Mouse (Mus musculus) 3134 (cell line): ENCODE data around the gene Nol12.

Source experiments
- DNase-seq: peaks from one replicate; pipeline ENCODE4 v3.0.0-alpha.2; 2011; ENCODE audit warnings: low spot score; ENCODE audit not compliant: insufficient read length; ENCODE audit errors: extremely low read depth

Nol12 gene

GRCm38 (mm10) chr15:78916052-78916826 is 18.5 kb upstream of the Nol12 start:
- peak; percentile 57 for DNase-seq

GRCm38 (mm10) chr15:78918126-78918525 is 16.6 kb upstream of the Nol12 start:
- DNase-seq: no peak

DNA sequence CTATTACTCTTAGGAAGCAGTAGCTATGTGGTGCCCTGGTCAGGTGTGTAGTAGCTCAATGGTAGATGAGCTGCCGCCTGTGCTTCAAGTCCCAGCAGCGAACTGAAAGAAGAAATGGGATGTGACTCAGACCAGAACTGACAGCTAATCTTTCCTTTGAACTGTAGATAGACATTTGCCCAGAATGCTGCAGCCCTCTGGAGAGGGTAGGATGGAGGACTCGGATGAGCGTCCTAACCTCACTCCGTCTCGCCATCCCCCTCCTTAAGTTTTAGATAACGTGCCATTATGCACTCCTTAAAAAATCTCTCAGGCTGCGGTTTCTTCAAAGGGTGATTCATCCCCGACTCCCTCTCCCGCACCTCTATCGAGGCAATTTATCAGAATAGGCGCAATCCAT is 14.8 kb upstream of the Nol12 start:
- DNase-seq: no peak

DNA sequence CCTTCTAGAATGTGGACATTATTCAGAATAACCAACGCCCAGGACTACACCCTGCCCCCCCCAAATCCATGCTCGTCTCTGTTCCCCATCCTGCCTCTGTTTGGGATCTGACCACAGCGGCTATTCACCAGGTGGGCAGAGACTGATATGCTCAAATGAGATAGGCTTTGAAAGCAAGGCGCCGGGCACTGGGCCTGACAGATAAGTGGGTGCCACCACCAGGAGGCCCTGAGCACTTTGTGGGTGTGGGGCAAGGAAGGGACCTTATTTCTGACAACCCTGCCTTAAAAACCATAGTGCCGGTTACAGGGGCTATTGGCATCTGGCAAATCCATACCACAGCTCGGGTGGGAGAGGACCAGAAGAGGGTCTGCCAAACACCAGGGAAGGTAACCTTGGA is 12.0 kb upstream of the Nol12 start:
- no peak for DNase-seq

GRCm38 (mm10) chr15:78923585-78923984 is 11.1 kb upstream of the Nol12 start:
- no peak for DNase-seq

DNA sequence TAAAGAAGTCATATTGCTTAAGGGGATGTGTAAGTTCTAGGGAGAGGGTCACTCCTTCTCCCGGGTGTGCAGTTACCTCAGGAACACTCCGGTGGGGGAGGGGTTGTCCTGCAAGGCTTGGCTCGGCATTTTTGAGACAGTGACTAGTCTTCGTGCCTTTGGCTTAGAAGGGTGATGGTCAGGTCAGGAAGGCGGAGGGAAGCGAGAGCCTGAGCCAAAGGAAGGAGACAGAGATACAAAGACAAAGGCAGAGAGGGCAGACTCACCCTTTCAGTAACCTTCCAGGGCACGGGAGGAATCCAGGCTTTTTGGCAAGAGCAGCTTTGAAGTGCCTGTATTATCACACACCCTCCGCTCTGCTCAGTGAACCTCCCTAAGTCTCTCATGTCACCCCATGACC is 9.6 kb upstream of the Nol12 start:
- peak; percentile 56 for DNase-seq

DNA sequence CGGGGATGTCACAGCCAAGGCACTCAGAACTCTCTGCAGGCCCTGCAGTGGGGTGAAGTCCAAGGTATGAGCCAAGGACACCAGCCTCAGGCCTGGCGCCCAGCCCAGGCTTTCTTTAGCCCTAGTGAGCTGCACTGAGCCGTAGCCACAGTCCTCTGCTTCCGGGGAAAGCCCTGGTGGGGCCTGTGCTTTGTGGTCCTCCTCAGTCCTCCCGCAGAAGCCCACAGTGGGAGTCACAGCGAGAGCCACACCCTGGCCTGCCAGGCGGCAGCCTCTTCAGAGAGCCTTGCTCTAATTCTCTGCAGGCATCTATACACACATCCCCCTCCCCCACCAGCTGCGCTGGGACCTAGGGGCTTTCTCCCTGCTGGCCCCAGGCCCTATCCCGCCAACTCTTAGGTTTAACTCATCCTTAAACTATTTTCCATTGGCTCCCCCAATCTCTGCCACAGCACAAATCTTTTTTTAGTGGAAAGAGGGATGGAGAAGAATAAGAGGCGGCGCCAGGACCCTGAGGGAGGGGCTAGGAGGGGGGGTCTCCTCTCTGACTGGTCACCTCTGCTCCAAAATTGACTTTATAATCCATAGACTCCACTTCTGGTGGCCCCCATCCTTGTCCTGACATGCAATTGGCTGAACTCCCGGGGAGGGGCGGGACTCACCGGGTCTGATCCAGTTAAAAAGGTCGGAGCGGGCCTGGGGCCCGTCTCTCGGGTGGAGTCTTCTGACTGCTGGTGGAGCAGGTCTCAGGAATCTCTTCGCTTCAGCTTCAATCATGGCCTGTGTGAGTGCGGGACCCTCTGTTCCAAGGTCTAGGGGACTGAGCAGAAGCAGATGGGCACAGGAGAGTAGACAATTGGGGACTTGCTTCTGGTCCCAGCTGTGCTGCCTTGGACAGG is 8.5 kb upstream of the Nol12 start, which contains the start of gene Lgals1:
TSS of gene Lgals1 (plus strand) at position 705 of the 899 bp plus-strand sequence.
- DNase-seq: peak; percentile 95

DNA sequence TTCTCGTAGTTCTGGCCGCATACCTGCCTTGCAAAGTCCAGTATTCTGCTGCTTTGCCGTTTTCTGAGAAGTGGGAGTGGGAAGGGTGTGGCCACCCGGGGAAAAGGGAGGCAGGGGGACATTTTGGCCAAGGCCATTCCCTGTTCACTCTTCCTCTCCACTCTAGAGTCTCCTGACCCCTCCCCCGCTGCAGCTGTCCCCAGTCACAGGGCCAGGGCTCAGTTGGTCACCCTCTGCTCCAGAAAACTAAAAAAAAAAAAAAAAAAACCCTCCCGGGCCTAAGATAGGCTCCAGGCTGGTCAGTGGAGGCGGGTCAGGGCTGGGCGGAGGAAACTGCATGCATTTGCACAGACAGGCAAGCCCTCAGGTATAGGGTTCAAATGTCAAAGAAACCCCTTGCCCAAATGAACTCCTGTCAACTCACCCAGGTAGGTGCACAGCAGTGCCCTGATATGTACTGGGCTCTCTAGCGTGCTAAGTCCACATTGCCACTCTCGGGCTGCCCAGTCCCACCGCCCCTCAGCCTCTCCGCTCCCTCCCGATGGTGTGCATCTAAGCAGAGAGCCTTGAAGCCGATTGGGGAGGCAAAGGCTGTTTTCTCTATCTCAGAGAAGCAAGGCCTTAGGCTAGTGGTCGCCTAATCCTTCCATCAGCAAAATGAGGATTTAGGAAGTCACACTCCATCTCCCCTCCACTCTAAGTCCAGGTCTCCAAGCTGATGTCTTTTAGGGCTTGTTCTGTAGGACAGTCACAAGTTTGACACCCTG is 7.5 kb upstream of the Nol12 start:
- DNase-seq: peak; percentile 63

- peak; percentile 98 for DNase-seq
These were observed 6.8 kb upstream of the Nol12 start for GRCm38 (mm10) chr15:78927788-78928457.

- peak; percentile 36 for DNase-seq
These were observed 6.2 kb upstream of the Nol12 start for GRCm38 (mm10) chr15:78928539-78928938.

GRCm38 (mm10) chr15:78930192-78930706 is 4.5 kb upstream of the Nol12 start:
- peak; percentile 57 for DNase-seq

GRCm38 (mm10) chr15:78930801-78931426 is 3.8 kb upstream of the Nol12 start:
- DNase-seq: peak; percentile 68

GRCm38 (mm10) chr15:78931577-78931976 is 3.2 kb upstream of the Nol12 start:
- peak; percentile 73 for DNase-seq

- no peak for DNase-seq
These were observed 1.7 kb downstream of the Nol12 start for GRCm38 (mm10) chr15:78936403-78936802.

GRCm38 (mm10) chr15:78937311-78937710 is 2.6 kb downstream of the Nol12 start:
- DNase-seq: no peak

DNA sequence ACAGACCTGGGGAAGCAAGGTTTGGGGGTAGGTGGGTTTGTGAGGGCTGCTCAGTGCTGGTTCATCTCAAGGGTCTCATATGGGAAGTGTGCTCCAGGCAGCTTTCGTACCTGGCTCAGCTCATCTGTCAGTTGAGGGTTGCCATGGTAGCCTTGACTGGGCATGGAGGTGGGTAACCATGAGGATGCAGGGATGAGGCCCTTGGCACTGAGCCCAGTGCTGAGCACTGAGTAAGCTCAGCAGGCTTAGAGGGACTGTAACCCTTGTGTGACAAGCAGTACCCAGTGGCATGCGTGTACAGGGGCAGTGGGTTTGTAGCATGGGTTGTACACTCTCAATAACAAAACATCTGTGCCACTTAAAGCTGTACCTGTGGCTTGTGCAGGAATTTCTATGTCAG is 3.2 kb downstream of the Nol12 start:
- no peak for DNase-seq

- no peak for DNase-seq
These were observed 5.6 kb downstream of the Nol12 start for GRCm38 (mm10) chr15:78940325-78940724.

GRCm38 (mm10) chr15:78942663-78943062 is 7.9 kb downstream of the Nol12 start:
- DNase-seq: peak; percentile 60

- DNase-seq: no peak
These were observed 11.5 kb downstream of the Nol12 start for GRCm38 (mm10) chr15:78946232-78946631.

DNA sequence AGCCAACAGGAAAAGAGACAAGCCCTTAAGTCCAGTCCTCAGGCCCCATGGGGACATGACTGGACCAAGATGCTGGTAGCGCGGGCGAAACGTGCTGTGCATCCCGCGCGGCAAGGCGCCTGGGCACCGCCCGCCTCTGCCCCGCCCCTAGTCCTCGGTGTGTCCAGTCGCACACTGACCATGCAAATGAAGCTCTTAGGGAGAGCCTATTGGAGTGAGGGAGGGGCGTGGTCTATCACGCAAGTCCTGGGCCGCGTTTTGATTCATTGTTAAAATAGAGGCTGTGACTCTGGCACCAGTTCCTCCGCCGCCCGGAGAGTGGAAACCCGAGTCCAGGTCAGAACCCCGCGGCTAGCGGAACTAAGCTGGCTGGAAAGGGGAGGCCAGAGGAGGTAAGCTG is 12.9 kb downstream of the Nol12 start, which contains the start of gene Triobp:
TSS of gene Triobp (plus strand) at position 68 of the 400 bp plus-strand sequence.
- peak; percentile 98 for DNase-seq
